Mouse (Mus musculus) lung, postnatal 0 days (tissue): Measurements from ENCODE around the gene Bpifb4. TPM values are rescaled to one million over a fixed set of nuclear protein-coding genes. Genes with fewer than 3 reads are reported as not detected.
A peak's percentile ranks its signal among the peaks of the same experiment; 100 is the strongest.

ENCODE experiments used
- ATAC-seq: fragments of 200-750 bp; cut with Nextera tagmentation; 2 replicates; pipeline ENCODE4 v1.8.0; 2017; ENCODE audit warnings: moderate library complexity
- DNase-seq: peaks from one replicate; pipeline ENCODE4 v3.0.0-alpha.2; 2016; ENCODE audit warnings: low spot score
- H3K27ac ChIP-seq: fragments of 300-500 bp; sonication (generic); 2 replicates; pipeline ENCODE4 v1.5.1; 2014; ENCODE audit warnings: antibody characterized with exemption, mild to moderate bottlenecking, low read length, mixed read lengths
- H3K27me3 ChIP-seq: fragments of 300-500 bp; sonication (generic); replicated peaks from 2 replicates; pipeline ENCODE4 v1.6.1; 2014; ENCODE audit warnings: low read length, mixed read lengths; ENCODE audit not compliant: insufficient read depth
- H3K36me3 ChIP-seq: fragments of 300-500 bp; sonication (generic); 2 replicates; pipeline ENCODE4 v1.6.1; 2014; ENCODE audit warnings: low read length, mixed read lengths; ENCODE audit not compliant: insufficient read depth
- H3K4me1 ChIP-seq: fragments of 300-500 bp; sonication (generic); 2 replicates; pipeline ENCODE4 v1.6.1; 2014; ENCODE audit warnings: antibody characterized with exemption, low read depth, low read length, mixed read lengths; ENCODE audit not compliant: insufficient read depth
- H3K4me2 ChIP-seq: fragments of 300-500 bp; sonication (generic); replicated peaks from 2 replicates; pipeline ENCODE4 v1.6.1; 2014; ENCODE audit warnings: low read depth, mild to moderate bottlenecking, low read length, moderate library complexity, mixed read lengths
- H3K4me3 ChIP-seq: fragments of 300-500 bp; sonication (generic); 2 replicates; pipeline ENCODE4 v1.5.1; 2014; ENCODE audit warnings: low read depth, low read length
- H3K9ac ChIP-seq: fragments of 300-500 bp; sonication (generic); replicated peaks from 2 replicates; pipeline ENCODE4 v1.6.1; 2014; ENCODE audit warnings: low read depth, mild to moderate bottlenecking
- H3K9me3 ChIP-seq: fragments of 300-500 bp; sonication (generic); 2 replicates; pipeline ENCODE4 v1.6.1; 2016; ENCODE audit warnings: low read length, mixed read lengths
- CTCF ChIP-seq: IDR thresholded peaks from 2 replicates; pipeline ENCODE4 v1.5.1; 2016; ENCODE audit warnings: antibody characterized with exemption, mild to moderate bottlenecking
- EP300 ChIP-seq: IDR thresholded peaks from 2 replicates; pipeline ENCODE4 v1.6.1; 2016; ENCODE audit warnings: antibody characterized with exemption, mild to moderate bottlenecking, control low read depth
- WGBS: fragments of 180-500 bp; shearing (Covaris S2); extraction: QIAGEN DNeasy Blood & Tissue Kit; methylation state at CpG from one replicate; pipeline ENCODE4 v1.1.7; 2014; 5-methylcytosine and 5-hydroxymethylcytosine counted together
- polyA plus RNA-seq: library from polyadenylated mRNA; unstranded; fragments of >200 nt; fragmentation: Nextera tagmentation; extraction: Ambion mirVana; gene quantifications from 2 replicates; pipeline ENCODE4 v1.2.1, GENCODE M21; 2015

Gene Bpifb4
- not detected in 2 replicates for polyA plus RNA-seq

- H3K27me3 ChIP-seq = no peaks in the 10 kb centered on the region
- no peak for ATAC-seq
- H3K27ac ChIP-seq = no peak within 1 kb of the TSS
- H3K9me3 ChIP-seq = no peaks in the 10 kb centered on the region
- H3K9ac ChIP-seq = no peak within 1 kb of the TSS
- no peak for DNase-seq
- 82% methylated on average over 5 of the region's 5 CpGs for WGBS
- H3K4me3 ChIP-seq = no peak within 1 kb of the TSS
- no peak within 1 kb of the TSS for H3K4me2 ChIP-seq
- H3K4me1 ChIP-seq = no peaks in the 10 kb centered on the region
- no peak for TF ChIP-seq EP300
- TF ChIP-seq CTCF = no peak
- H3K36me3 ChIP-seq = no peaks in the 10 kb centered on the region
Measured at GRCm38 (mm10) chr2:153937843-153938242, at the start of gene Bpifb4. Gene Bpifb4 (plus strand): TSS chr2:153938212.

- H3K4me3 ChIP-seq = no peak overlapping the region
- H3K9ac ChIP-seq = no peak overlapping the region
- 74% methylated on average over 5 of the region's 5 CpGs for WGBS
- TF ChIP-seq CTCF (no peak), EP300 (no peak)
- H3K27me3 ChIP-seq = no peaks in the 10 kb centered on the region
- no peak for ATAC-seq
- H3K36me3 ChIP-seq = no peaks in the 10 kb centered on the region
- no peaks in the 10 kb centered on the region for H3K4me1 ChIP-seq
- H3K4me2 ChIP-seq = no peak overlapping the region
- H3K27ac ChIP-seq = no peak overlapping the region
- H3K9me3 ChIP-seq = no peaks in the 10 kb centered on the region
- no peak for DNase-seq
Measured at GRCm38 (mm10) chr2:153899111-153899510, 38.9 kb upstream of the Bpifb4 start.

GRCm38 (mm10) chr2:153900088-153900487 lies 37.9 kb upstream of the Bpifb4 start, which contains the start of gene Bpifb6:
Gene Bpifb6 (plus strand): TSS chr2:153900388.
- 72% methylated on average over 4 of the region's 4 CpGs for WGBS
- H3K27me3 ChIP-seq = no peaks in the 10 kb centered on the region
- H3K27ac ChIP-seq = no peak within 1 kb of the TSS
- H3K9ac ChIP-seq = no peak within 1 kb of the TSS
- H3K4me2 ChIP-seq = no peak within 1 kb of the TSS
- no peak within 1 kb of the TSS for H3K4me3 ChIP-seq
- no peak for TF ChIP-seq EP300
- TF ChIP-seq CTCF = no peak
- DNase-seq = no peak
- no peaks in the 10 kb centered on the region for H3K9me3 ChIP-seq
- no peaks in the 10 kb centered on the region for H3K36me3 ChIP-seq
- no peak for ATAC-seq
- H3K4me1 ChIP-seq = no peaks in the 10 kb centered on the region

- Histone ChIP-seq H3K36me3 (no peaks in the 10 kb centered on the region), H3K9me3 (no peaks in the 10 kb centered on the region), H3K4me1 (no peaks in the 10 kb centered on the region), H3K4me3 (no peak overlapping the region), H3K27ac (no peak overlapping the region), H3K4me2 (no peak overlapping the region), H3K27me3 (no peaks in the 10 kb centered on the region), H3K9ac (no peak overlapping the region)
- 71% methylated on average over 6 of the region's 6 CpGs for WGBS
- ATAC-seq (no peak), DNase-seq (no peak)
- TF ChIP-seq EP300 (no peak), CTCF (no peak)
Measured at GRCm38 (mm10) chr2:153902726-153903125, 35.3 kb upstream of the Bpifb4 start.

GRCm38 (mm10) chr2:153906626-153907025 lies 31.4 kb upstream of the Bpifb4 start:
- Histone ChIP-seq H3K4me2 (no peak overlapping the region), H3K36me3 (no peaks in the 10 kb centered on the region), H3K9ac (no peak overlapping the region), H3K4me1 (no peaks in the 10 kb centered on the region), H3K27ac (no peak overlapping the region), H3K9me3 (no peaks in the 10 kb centered on the region), H3K4me3 (no peak overlapping the region), H3K27me3 (no peaks in the 10 kb centered on the region)
- ATAC-seq (no peak), DNase-seq (no peak)
- 80% methylated on average over 4 of the region's 4 CpGs for WGBS
- TF ChIP-seq CTCF = no peak
- no peak for TF ChIP-seq EP300

- DNase-seq (no peak), ATAC-seq (0 out of 2 replicates have a peak, but pooled peaks have one; percentile 21)
- 52% methylated on average over 5 of the region's 5 CpGs for WGBS
- H3K4me2 ChIP-seq = no peak overlapping the region
- no peaks in the 10 kb centered on the region for H3K9me3 ChIP-seq
- H3K27me3 ChIP-seq = no peaks in the 10 kb centered on the region
- no peak overlapping the region for H3K9ac ChIP-seq
- no peaks in the 10 kb centered on the region for H3K4me1 ChIP-seq
- H3K4me3 ChIP-seq = no peak overlapping the region
- no peak overlapping the region for H3K27ac ChIP-seq
- H3K36me3 ChIP-seq = no peaks in the 10 kb centered on the region
- no peak for TF ChIP-seq CTCF
- no peak for TF ChIP-seq EP300
Measured at GRCm38 (mm10) chr2:153914151-153914550, 23.9 kb upstream of the Bpifb4 start.

GRCm38 (mm10) chr2:153917930-153918329 lies 20.1 kb upstream of the Bpifb4 start, which contains the start of gene Bpifb3:
Gene Bpifb3 (plus strand): TSS chr2:153918230.
- Histone ChIP-seq H3K27ac (no peak within 1 kb of the TSS), H3K9ac (no peak within 1 kb of the TSS), H3K36me3 (no peaks in the 10 kb centered on the region), H3K4me2 (no peak within 1 kb of the TSS), H3K4me1 (no peaks in the 10 kb centered on the region), H3K9me3 (no peaks in the 10 kb centered on the region), H3K4me3 (no peak within 1 kb of the TSS), H3K27me3 (no peaks in the 10 kb centered on the region)
- 72% methylated on average over 8 of the region's 8 CpGs for WGBS
- ATAC-seq (no peak), DNase-seq (no peak)
- TF ChIP-seq EP300 (no peak), CTCF (no peak)
